Mouse (Mus musculus) myocyte (in vitro differentiated cells): ENCODE data around the gene Trim69.

Experiments
- E2F4 ChIP-seq: IDR thresholded peaks from one replicate; pipeline ENCODE4 v1.6.1; 2011; ENCODE audit warnings: mild to moderate bottlenecking, control low read depth, moderate library complexity; ENCODE audit not compliant: insufficient read depth
- MYOG ChIP-seq, 3 experiments: IDR thresholded peaks; one replicate each; pipeline ENCODE4 v1.6.1; 2011; ENCODE audit warnings: control low read depth in 2 of 3, low read depth in 2 of 3, mild to moderate bottlenecking in 2 of 3; ENCODE audit not compliant: insufficient read length in 2 of 3, control insufficient read depth in 1 of 3, insufficient read depth in 1 of 3
- POLR2A ChIP-seq: IDR thresholded peaks from one replicate; pipeline ENCODE4 v1.6.1; 2011; ENCODE audit warnings: low read depth, mild to moderate bottlenecking, control low read depth, moderate library complexity; ENCODE audit not compliant: insufficient read length
- TCF12 ChIP-seq: IDR thresholded peaks from one replicate; pipeline ENCODE4 v1.6.1; 2011; ENCODE audit warnings: mild to moderate bottlenecking, control low read depth; ENCODE audit not compliant: poor library complexity, insufficient read depth, severe bottlenecking

- TF ChIP-seq POLR2A: no peak
- TF ChIP-seq TCF12: no peak
- no peak for TF ChIP-seq E2F4
- TF ChIP-seq MYOG (IDR thresholded peaks at IDR 0.05; ENCODE audit: control insufficient read depth in 1 of 3, insufficient read depth in 1 of 3, insufficient read length in 2 of 3, low read depth in 2 of 3): no peak
Observed at GRCm38 (mm10) chr2:122151221-122151620, 9.3 kb upstream of the Trim69 start.
